Mouse (Mus musculus) retina, postnatal 7 days (tissue): Measurements from ENCODE around the gene Cers5.
"Not testable (repeated sequence)": the region's sequence is repeated elsewhere in the genome, so short reads cannot be mapped to it uniquely, and the experiment has no call there.

Experiments used
- DNase-seq: peaks from one replicate; pipeline ENCODE4 v3.0.0-alpha.2; 2012; ENCODE audit warnings: low read depth, low spot score

Cers5 gene

GRCm38 (mm10) chr15:99790464-99790863, 17.8 kb upstream of the Cers5 start:
- DNase-seq = no peak

GRCm38 (mm10) chr15:99787625-99788120, 15.0 kb upstream of the Cers5 start:
- no peak for DNase-seq

GRCm38 (mm10) chr15:99778677-99779335, 6.1 kb upstream of the Cers5 start:
- DNase-seq = no peak

- peak; percentile 49 for DNase-seq
These were observed 5.5 kb upstream of the Cers5 start for GRCm38 (mm10) chr15:99778148-99778547.

- no peak for DNase-seq
These were observed 240 bp upstream of the Cers5 start for GRCm38 (mm10) chr15:99772925-99773324.

GRCm38 (mm10) chr15:99772277-99772880, 306 bp downstream of the Cers5 start:
- peak; percentile 47 for DNase-seq

- no peak for DNase-seq
These were observed 946 bp downstream of the Cers5 start for GRCm38 (mm10) chr15:99771601-99772276.

GRCm38 (mm10) chr15:99771004-99771500, 1.6 kb downstream of the Cers5 start:
- DNase-seq = no peak

- DNase-seq = no peak
These were observed 3.9 kb downstream of the Cers5 start for GRCm38 (mm10) chr15:99768761-99769160.

GRCm38 (mm10) chr15:99767467-99767866, 5.2 kb downstream of the Cers5 start:
- DNase-seq = no peak

GRCm38 (mm10) chr15:99754204-99754603, 18.5 kb downstream of the Cers5 start:
- no peak for DNase-seq

- no peak for DNase-seq
These were observed 32.5 kb downstream of the Cers5 start for GRCm38 (mm10) chr15:99740229-99740628.

GRCm38 (mm10) chr15:99736675-99737074, 36.0 kb downstream of the Cers5 start:
- no peak for DNase-seq

- DNase-seq = no peak
These were observed 37.1 kb downstream of the Cers5 start for GRCm38 (mm10) chr15:99735631-99736030.

GRCm38 (mm10) chr15:99733186-99733585, 39.5 kb downstream of the Cers5 start:
- no peak for DNase-seq

- DNase-seq = no peak
These were observed 41.0 kb downstream of the Cers5 start for GRCm38 (mm10) chr15:99731678-99732077.

- DNase-seq = no peak
These were observed 41.5 kb downstream of the Cers5 start for GRCm38 (mm10) chr15:99731167-99731566.

- DNase-seq = no peak
These were observed 43.5 kb downstream of the Cers5 start for GRCm38 (mm10) chr15:99729056-99729783.

- DNase-seq = no peak
These were observed 44.5 kb downstream of the Cers5 start for GRCm38 (mm10) chr15:99728211-99728610.

- no peak for DNase-seq
These were observed 45.2 kb downstream of the Cers5 start for GRCm38 (mm10) chr15:99727525-99727924.

- not testable (repeated sequence) for DNase-seq
These were observed 45.6 kb downstream of the Cers5 start for GRCm38 (mm10) chr15:99727039-99727438.

- DNase-seq = no peak
These were observed 46.1 kb downstream of the Cers5 start for GRCm38 (mm10) chr15:99726549-99726948.
